Mouse (Mus musculus) activated CD4-positive, CD25-positive, alpha-beta regulatory T cell, adult 9 weeks (primary cell): ENCODE results near the gene Gm6812. TPM values are rescaled to one million over a fixed set of nuclear protein-coding genes. Genes with fewer than 3 reads are reported as not detected.

ENCODE experiments used
- polyA plus RNA-seq: library from polyadenylated mRNA; unstranded; fragments of 100-300 nt; shearing (Covaris generic); gene quantifications from one replicate; pipeline ENCODE4 v1.2.1, GENCODE M21; 2017

Gene Gm6812
- not detected for polyA plus RNA-seq

GRCm38 (mm10) chrX:68892953-68893352 is at the start of gene Gm6812:
Gene Gm6812 (minus strand): TSS chrX:68893053.

Other genes with a start within 250 kb of the Gm6812 start
- gene Fmr1, start 214.5 kb downstream of the Gm6812 start, polyA plus RNA-seq, result 14.9 TPM
- not detected for gene Fmr1nb, start 131.2 kb downstream of the Gm6812 start, polyA plus RNA-seq
- gene Gm14698, start 72.0 kb downstream of the Gm6812 start, polyA plus RNA-seq, result 0.56 TPM